Comparison of ENCODE assay signal across 10 mouse cellular contexts in genomic region chr5:66747761-66748430, GRCm38 (mm10). TPM values are rescaled to one million over a fixed set of nuclear protein-coding genes. Genes with fewer than 3 reads are reported as not detected.
DNase-seq lines count a peak whose midpoint lies in the region; ATAC-seq lines count a peak whose summit lies in the region.
"Had no signal": no experiment of that assay in that cellular context is flagged by ENCODE, and none has a peak within 500 bp of the region (broad histone marks: within the 10 kb centered on the region; RNA-seq: fewer than 3 reads in every experiment).

No protein-coding gene starts in this region.

- 9% methylated on average over 10 of the region's 10 CpGs for WGBS in embryonic facial prominence, embryonic 10.5 days
- 28% methylated on average over 10 of the region's 10 CpGs for WGBS in heart, embryonic 15.5 days
- 15% methylated on average over 10 of the region's 10 CpGs for WGBS in limb, embryonic 12.5 days

- peaks cover 47% of the 10 kb centered on the region for H3K4me1 ChIP-seq in embryonic facial prominence, embryonic 10.5 days
- peaks cover 31% of the 10 kb centered on the region for H3K4me1 ChIP-seq in heart, embryonic 15.5 days (replicated peaks)
- H3K4me1 ChIP-seq in limb, embryonic 12.5 days (replicated peaks), result peaks cover 34% of the 10 kb centered on the region

- H3K36me3 ChIP-seq in embryonic facial prominence, embryonic 10.5 days (replicated peaks), result no peaks in the 10 kb centered on the region
- H3K36me3 ChIP-seq in heart, embryonic 15.5 days, result no peaks in the 10 kb centered on the region
- no peaks in the 10 kb centered on the region for H3K36me3 ChIP-seq in limb, embryonic 12.5 days

- H3K27ac ChIP-seq in embryonic facial prominence, embryonic 10.5 days (replicated peaks), result 0 out of 2 replicates have a peak overlapping the region, but pooled peaks have one; percentile 24
- peak overlapping the region; percentile 74 for H3K27ac ChIP-seq in heart, embryonic 15.5 days
- H3K27ac ChIP-seq in limb, embryonic 12.5 days, result no peak overlapping the region

- H3K9me3 ChIP-seq in embryonic facial prominence, embryonic 10.5 days, result no peaks in the 10 kb centered on the region
- H3K9me3 ChIP-seq in heart, embryonic 15.5 days (replicated peaks), result no peaks in the 10 kb centered on the region
- H3K9me3 ChIP-seq in limb, embryonic 12.5 days, result no peaks in the 10 kb centered on the region

- peaks cover 48% of the 10 kb centered on the region for H3K27me3 ChIP-seq in embryonic facial prominence, embryonic 10.5 days (replicated peaks; ENCODE audit: low read depth, poor library complexity, severe bottlenecking)
- peaks cover 50% of the 10 kb centered on the region for H3K27me3 ChIP-seq in heart, embryonic 15.5 days
- peaks cover 32% of the 10 kb centered on the region for H3K27me3 ChIP-seq in limb, embryonic 12.5 days

- DNase-seq in R1 (ENCODE audit: low read depth, low spot score), result peak; percentile 13
- peak; percentile 33 for DNase-seq in embryonic facial prominence, embryonic 10.5 days (ENCODE audit: low spot score)
- DNase-seq in frontal cortex, postnatal 14 days (ENCODE audit: low spot score in 2 of 2), result no peak
- no peak for DNase-seq in adrenal gland, postnatal 25 days
- no peak for DNase-seq in gastrocnemius, adult 18-20 months (ENCODE audit: low spot score)
- no peak for DNase-seq in thymus, postnatal 14 days
- DNase-seq: cerebellum, adult 18-20 months had no signal

- H3K9ac ChIP-seq in heart, embryonic 15.5 days, result no peak overlapping the region
- no peak overlapping the region for H3K9ac ChIP-seq in limb, embryonic 12.5 days (replicated peaks)

- ATAC-seq in heart, embryonic 15.5 days (replicated peaks; ENCODE audit: insufficient number of reproducible peaks, insufficient read depth, low FRiP score, low read depth), result no peak
- no peak for ATAC-seq in limb, embryonic 12.5 days (ENCODE audit: insufficient number of reproducible peaks, insufficient read depth, low FRiP score, low TSS enrichment, low read depth)

- peak overlapping the region; percentile 36 for H3K4me2 ChIP-seq in heart, embryonic 15.5 days
- H3K4me2 ChIP-seq in limb, embryonic 12.5 days, result peak overlapping the region; percentile 40

- peak overlapping the region; percentile 85 for H3K4me3 ChIP-seq in embryonic facial prominence, embryonic 10.5 days
- 0 out of 2 replicates have a peak overlapping the region, but pooled peaks have one; percentile 11 for H3K4me3 ChIP-seq in heart, embryonic 15.5 days
- H3K4me3 ChIP-seq in limb, embryonic 12.5 days (replicated peaks), result peak overlapping the region; percentile 18; the same call in 1 of the 2 replicates

RNA-seq across cellular contexts. Expression of gene Limch1, which starts 2.3 kb away (rescaled TPM):
- 47.1 and 50.8 TPM in 2 replicates for polyA plus RNA-seq in embryonic facial prominence, embryonic 10.5 days (2016; fragmentation: Nextera tagmentation; extraction: Ambion mirVana)
- 26.4 and 30.2 TPM in 2 replicates for polyA plus RNA-seq in heart, embryonic 15.5 days (2015; fragmentation: Nextera tagmentation; extraction: Ambion mirVana)
- polyA plus RNA-seq in limb, embryonic 12.5 days (2016; fragmentation: Nextera tagmentation; extraction: Ambion mirVana), result 48.1 and 58.1 TPM in 2 replicates
- total RNA-seq in adrenal gland, postnatal 25 days (2021), result 83.8 and 127 TPM in 2 replicates
- total RNA-seq in gastrocnemius, adult 18-20 months (2021), result 100 to 1,000 TPM; 111 to 119 TPM
- total RNA-seq: MEL had no signal

Comparison
In these comparisons a context has a peak if more than half of its experiments do, and no peak if none do; other contexts are left out.
1. DNase-seq: peak in R1 (single experiment) and embryonic facial prominence, embryonic 10.5 days (single experiment); none in frontal cortex, postnatal 14 days (0 of 2), adrenal gland, postnatal 25 days (single experiment), gastrocnemius, adult 18-20 months (single experiment) and thymus, postnatal 14 days (single experiment).
2. H3K4me3 ChIP-seq: peak in every context shown above with its lines; median percentile 85 in embryonic facial prominence, embryonic 10.5 days; 18 in limb, embryonic 12.5 days; 11 in heart, embryonic 15.5 days.